Mouse (Mus musculus): ENCODE results near the gene Ngdn.

DNA sequence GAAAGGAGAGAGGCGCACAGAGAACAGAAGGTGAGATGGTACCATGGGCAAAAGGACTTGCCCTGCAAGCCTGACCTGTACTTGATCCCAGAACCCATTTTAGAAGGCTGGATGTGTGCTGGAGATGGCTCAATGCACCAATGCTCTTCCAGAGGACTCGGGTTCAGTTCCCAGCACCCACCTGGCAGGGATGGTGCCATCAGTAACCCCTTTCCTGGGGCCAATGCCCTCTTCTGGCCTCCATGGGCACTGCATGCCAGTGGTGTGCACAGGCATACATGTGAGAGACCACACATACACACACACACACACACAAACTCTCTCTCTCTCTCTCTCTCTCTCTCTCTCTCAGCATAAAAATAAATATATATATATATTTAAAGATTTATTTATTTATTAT is 13.8 kb upstream of the Ngdn start:
- TF ChIP-seq GABPA (IDR thresholded peaks at IDR 0.05; ENCODE audit: insufficient replicate concordance, low read depth, low read length) (no peak), CTCF (conservative IDR thresholded peaks at IDR 0.05 in 1 of 2, IDR thresholded peaks at IDR 0.05 in 1 of 2; ENCODE audit: low read depth in 2 of 2, low read length in 2 of 2) (peak in 1 of 2 experiments; percentile 12; a peak in 1 of 4 replicates), POLR2A (IDR thresholded peaks at IDR 0.05; ENCODE audit: low read depth, low read length) (no peak), PAX5 (IDR thresholded peaks at IDR 0.05; ENCODE audit: low read length) (no peak), TCF12 (IDR thresholded peaks at IDR 0.05; ENCODE audit: low read depth, low read length) (no peak)

Measured in CH12.LX (cell line).